Mouse (Mus musculus) E14TG2a.4 (cell line): ENCODE results near the gene Dars2.

Source experiments
- CTCF ChIP-seq: conservative IDR thresholded peaks from 2 replicates; pipeline ENCODE4 v1.5.1; 2014; ENCODE audit warnings: low read length
- POU5F1 ChIP-seq: IDR thresholded peaks from 2 replicates; pipeline ENCODE4 v1.6.1; 2014; ENCODE audit warnings: low read length, borderline replicate concordance

- TF ChIP-seq CTCF (no peak), POU5F1 (no peak)
Measured at GRCm38 (mm10) chr1:161034435-161035280, 35.8 kb downstream of the Dars2 start, which contains the start of gene Zbtb37.
